Mouse (Mus musculus): ENCODE data around the gene Msl3. TPM values are rescaled to one million over a fixed set of nuclear protein-coding genes. Genes with fewer than 3 reads are reported as not detected.

Msl3 gene
- polyA plus RNA-seq, 1 experiment from 2014 or later, result 44.7 TPM

GRCm38 (mm10) chrX:168659275-168659674 is 14.4 kb downstream of the Msl3 start:
- H3K4me1 ChIP-seq (ENCODE audit: control insufficient read depth, insufficient read depth, low read length), result no peaks in the 10 kb centered on the region
- no peaks in the 10 kb centered on the region for H3K27me3 ChIP-seq (ENCODE audit: control insufficient read depth, insufficient read depth, low read length)
- no peak overlapping the region for H3K9ac ChIP-seq (ENCODE audit: low read length)
- ATAC-seq (replicated peaks; ENCODE audit: extremely low read depth, insufficient read depth, low FRiP score), result no peak
- no peak overlapping the region for H3K4me2 ChIP-seq (ENCODE audit: low read depth, low read length)
- H3K27ac ChIP-seq (ENCODE audit: low read length), result no peak overlapping the region
- no peak overlapping the region for H3K4me3 ChIP-seq (ENCODE audit: low read length)
- H3K36me3 ChIP-seq (ENCODE audit: control insufficient read depth, insufficient read depth), result peaks cover 15% of the 10 kb centered on the region
- no peaks in the 10 kb centered on the region for H3K9me3 ChIP-seq (replicated peaks; ENCODE audit: control insufficient read depth, low read length)
- WGBS, result 92% methylated on average over 3 of the region's 3 CpGs

DNA sequence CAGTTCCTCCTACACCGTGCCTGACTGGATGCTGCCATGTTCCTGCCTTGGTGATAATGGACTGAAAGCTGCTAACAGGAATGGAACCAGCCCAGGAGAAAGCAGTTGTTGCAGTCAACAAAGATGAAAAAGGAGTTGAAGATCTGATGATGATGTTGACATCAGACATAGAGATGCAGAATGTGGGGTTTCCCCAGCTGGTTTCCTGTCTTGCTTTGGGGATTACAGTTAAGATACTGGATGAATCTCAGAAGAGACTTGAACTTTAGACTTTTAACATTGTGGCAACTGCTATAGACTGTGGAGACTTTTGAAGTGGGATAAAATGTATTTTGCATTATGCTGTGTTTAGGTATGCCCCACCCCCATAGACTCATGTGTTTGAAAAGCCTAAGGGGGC is 15.9 kb downstream of the Msl3 start:
- ATAC-seq (replicated peaks; ENCODE audit: extremely low read depth, insufficient read depth, low FRiP score), result no peak
- Histone ChIP-seq H3K9ac (ENCODE audit: low read length) (no peak overlapping the region), H3K27ac (ENCODE audit: low read length) (no peak overlapping the region), H3K4me2 (ENCODE audit: low read depth, low read length) (no peak overlapping the region), H3K27me3 (ENCODE audit: control insufficient read depth, insufficient read depth, low read length) (no peaks in the 10 kb centered on the region), H3K36me3 (ENCODE audit: control insufficient read depth, insufficient read depth) (peaks cover 15% of the 10 kb centered on the region), H3K9me3 (replicated peaks; ENCODE audit: control insufficient read depth, low read length) (no peaks in the 10 kb centered on the region), H3K4me3 (ENCODE audit: low read length) (no peak overlapping the region), H3K4me1 (ENCODE audit: control insufficient read depth, insufficient read depth, low read length) (no peaks in the 10 kb centered on the region)
- WGBS, result 86% methylated on average over 1 of the region's 1 CpGs

- Histone ChIP-seq H3K9ac (ENCODE audit: low read length) (no peak overlapping the region), H3K9me3 (replicated peaks; ENCODE audit: control insufficient read depth, low read length) (no peaks in the 10 kb centered on the region), H3K4me2 (ENCODE audit: low read depth, low read length) (no peak overlapping the region), H3K4me3 (ENCODE audit: low read length) (no peak overlapping the region), H3K27ac (ENCODE audit: low read length) (no peak overlapping the region), H3K36me3 (ENCODE audit: control insufficient read depth, insufficient read depth) (peaks cover 13% of the 10 kb centered on the region), H3K27me3 (ENCODE audit: control insufficient read depth, insufficient read depth, low read length) (no peaks in the 10 kb centered on the region), H3K4me1 (ENCODE audit: control insufficient read depth, insufficient read depth, low read length) (no peaks in the 10 kb centered on the region)
- no peak for ATAC-seq (replicated peaks; ENCODE audit: extremely low read depth, insufficient read depth, low FRiP score)
- 58% methylated on average over 2 of the region's 2 CpGs for WGBS
Measured at GRCm38 (mm10) chrX:168649336-168649735, 24.4 kb downstream of the Msl3 start.

- H3K4me2 ChIP-seq (ENCODE audit: low read depth, low read length), result no peak overlapping the region
- H3K27ac ChIP-seq (ENCODE audit: low read length), result no peak overlapping the region; the same call in 1 of the 2 replicates
- no peak overlapping the region for H3K4me3 ChIP-seq (ENCODE audit: low read length)
- no peak for ATAC-seq (replicated peaks; ENCODE audit: extremely low read depth, insufficient read depth, low FRiP score)
- H3K9ac ChIP-seq (ENCODE audit: low read length), result no peak overlapping the region
- H3K36me3 ChIP-seq (ENCODE audit: control insufficient read depth, insufficient read depth), result peaks cover 13% of the 10 kb centered on the region
- 43% methylated on average over 3 of the region's 3 CpGs for WGBS
- H3K4me1 ChIP-seq (ENCODE audit: control insufficient read depth, insufficient read depth, low read length), result no peaks in the 10 kb centered on the region
- H3K9me3 ChIP-seq (replicated peaks; ENCODE audit: control insufficient read depth, low read length), result no peaks in the 10 kb centered on the region
- no peaks in the 10 kb centered on the region for H3K27me3 ChIP-seq (ENCODE audit: control insufficient read depth, insufficient read depth, low read length)
Measured at GRCm38 (mm10) chrX:168647746-168648145, 26.0 kb downstream of the Msl3 start.

DNA sequence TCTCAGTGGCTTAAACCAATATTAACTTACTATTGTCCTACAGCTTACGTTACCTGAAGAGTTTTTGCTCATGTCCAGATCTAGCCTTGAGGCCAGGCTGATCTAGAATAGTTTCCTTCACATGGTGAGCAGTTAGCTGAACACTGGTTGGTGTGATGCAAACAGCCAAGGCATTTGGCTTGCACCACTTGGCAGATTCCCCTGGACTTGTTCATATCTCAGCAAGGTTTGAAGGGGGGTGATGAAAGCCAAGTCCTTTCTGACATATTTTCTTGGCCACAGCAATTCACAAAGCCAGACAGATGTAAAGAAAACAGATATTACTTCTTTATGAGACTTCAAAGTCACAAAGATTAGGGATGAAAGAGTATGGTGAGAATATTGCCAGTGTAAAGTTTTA is 30.2 kb downstream of the Msl3 start:
- no peak overlapping the region for H3K4me3 ChIP-seq (ENCODE audit: low read length)
- no peak overlapping the region for H3K4me2 ChIP-seq (ENCODE audit: low read depth, low read length)
- WGBS, result 80% methylated on average over 1 of the region's 1 CpGs
- H3K4me1 ChIP-seq (ENCODE audit: control insufficient read depth, insufficient read depth, low read length), result no peaks in the 10 kb centered on the region
- H3K9ac ChIP-seq (ENCODE audit: low read length), result no peak overlapping the region
- no peaks in the 10 kb centered on the region for H3K36me3 ChIP-seq (ENCODE audit: control insufficient read depth, insufficient read depth)
- H3K9me3 ChIP-seq (replicated peaks; ENCODE audit: control insufficient read depth, low read length), result no peaks in the 10 kb centered on the region
- ATAC-seq (replicated peaks; ENCODE audit: extremely low read depth, insufficient read depth, low FRiP score), result no peak
- H3K27ac ChIP-seq (ENCODE audit: low read length), result no peak overlapping the region
- no peaks in the 10 kb centered on the region for H3K27me3 ChIP-seq (ENCODE audit: control insufficient read depth, insufficient read depth, low read length)

DNA sequence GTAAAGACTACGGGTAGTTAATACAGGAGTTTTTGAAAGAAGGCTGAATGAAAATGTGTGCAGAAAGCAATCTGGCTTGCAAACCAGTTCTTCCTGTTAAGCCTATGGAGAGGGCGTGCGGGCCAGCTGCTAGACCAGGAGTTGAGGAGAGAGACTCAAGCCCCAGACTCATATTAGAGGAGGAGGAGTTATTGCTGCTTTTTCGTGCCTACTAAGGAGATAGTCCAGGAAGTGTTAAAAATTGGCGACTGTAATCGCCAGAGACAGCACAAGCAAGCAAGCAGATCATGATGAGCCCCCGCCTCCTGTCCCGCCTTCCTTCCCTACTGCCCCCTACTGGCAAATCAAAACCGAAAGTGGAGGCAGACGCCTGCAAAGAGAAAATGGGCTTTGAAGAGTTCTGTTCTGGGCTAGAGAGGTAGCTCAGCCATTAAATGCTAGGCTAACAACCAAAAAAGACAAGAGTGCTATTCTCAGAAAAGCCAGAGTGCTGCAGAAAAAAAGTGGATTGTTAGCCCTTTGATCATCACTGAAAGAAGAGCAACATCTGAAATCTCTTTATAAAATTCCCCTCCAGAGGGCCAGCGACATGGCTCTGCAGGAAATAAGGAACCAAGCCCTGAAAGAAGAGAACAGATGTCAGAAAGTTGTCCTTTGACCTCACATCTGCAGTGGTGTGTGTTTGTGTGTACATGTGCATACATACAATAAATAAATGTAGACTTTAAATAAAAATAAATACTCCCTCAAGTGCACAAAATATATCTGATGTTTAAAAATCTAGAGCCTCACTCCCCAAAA is 33.9 kb downstream of the Msl3 start:
- H3K9me3 ChIP-seq (replicated peaks; ENCODE audit: control insufficient read depth, low read length), result no peaks in the 10 kb centered on the region
- H3K4me1 ChIP-seq (ENCODE audit: control insufficient read depth, insufficient read depth, low read length), result no peaks in the 10 kb centered on the region
- ATAC-seq (replicated peaks; ENCODE audit: extremely low read depth, insufficient read depth, low FRiP score), result peak; percentile 65; the same call in 1 of the 2 replicates
- peak overlapping the region; percentile 58 for H3K4me3 ChIP-seq (ENCODE audit: low read length)
- no peaks in the 10 kb centered on the region for H3K36me3 ChIP-seq (ENCODE audit: control insufficient read depth, insufficient read depth)
- 12% methylated on average over 11 of the region's 11 CpGs for WGBS
- peak overlapping the region; percentile 62 for H3K9ac ChIP-seq (ENCODE audit: low read length)
- no peaks in the 10 kb centered on the region for H3K27me3 ChIP-seq (ENCODE audit: control insufficient read depth, insufficient read depth, low read length)
- H3K27ac ChIP-seq (ENCODE audit: low read length), result peak overlapping the region; percentile 39
- H3K4me2 ChIP-seq (ENCODE audit: low read depth, low read length), result peak overlapping the region; percentile 59

Other genes starting within 250 kb of the Msl3 start
- gene Frmpd4, start 96.7 kb downstream of the Msl3 start, polyA plus RNA-seq (2015; fragmentation: Nextera tagmentation; extraction: Ambion mirVana), result not detected in 2 replicates
- gene Arhgap6, start 121.2 kb upstream of the Msl3 start, polyA plus RNA-seq (2015; fragmentation: Nextera tagmentation; extraction: Ambion mirVana), result 5.3 and 6.7 TPM in 2 replicates